Mouse (Mus musculus) liver, postnatal 0 days (tissue): ENCODE data around the gene A730009L09Rik.

Source experiments
- CTCF ChIP-seq: sonication (generic); IDR thresholded peaks from 2 replicates; pipeline ENCODE4 v1.5.1; 2016; ENCODE audit warnings: antibody characterized with exemption, low read depth
- EP300 ChIP-seq: IDR thresholded peaks from 2 replicates; pipeline ENCODE4 v1.6.1; 2016; ENCODE audit warnings: antibody characterized with exemption, low read depth, mild to moderate bottlenecking

- no peak for TF ChIP-seq CTCF
- TF ChIP-seq EP300: no peak
Observed at GRCm38 (mm10) chr16:84473406-84473805, 41.5 kb upstream of the A730009L09Rik start.
